Mouse (Mus musculus) spleen, adult 2 months (tissue): ENCODE results near the gene Lins1.

Experiments
- CTCF ChIP-seq: fragments of 200-500 bp; IDR thresholded peaks from 2 replicates; pipeline ENCODE4 v1.5.1; 2011; ENCODE audit warnings: mild to moderate bottlenecking, inconsistent platforms; ENCODE audit not compliant: insufficient read depth, insufficient read length, insufficient replicate concordance; ENCODE audit errors: extremely low read depth
- POLR2A ChIP-seq: fragments of 200-500 bp; IDR thresholded peaks from 2 replicates; pipeline ENCODE4 v1.6.1; 2011; ENCODE audit warnings: low read depth, low read length, inconsistent platforms

- no peak for TF ChIP-seq CTCF
- TF ChIP-seq POLR2A: no peak
These were observed 4.8 kb downstream of the Lins1 start for GRCm38 (mm10) chr7:66694467-66694866.
